In the genomic region with DNA sequence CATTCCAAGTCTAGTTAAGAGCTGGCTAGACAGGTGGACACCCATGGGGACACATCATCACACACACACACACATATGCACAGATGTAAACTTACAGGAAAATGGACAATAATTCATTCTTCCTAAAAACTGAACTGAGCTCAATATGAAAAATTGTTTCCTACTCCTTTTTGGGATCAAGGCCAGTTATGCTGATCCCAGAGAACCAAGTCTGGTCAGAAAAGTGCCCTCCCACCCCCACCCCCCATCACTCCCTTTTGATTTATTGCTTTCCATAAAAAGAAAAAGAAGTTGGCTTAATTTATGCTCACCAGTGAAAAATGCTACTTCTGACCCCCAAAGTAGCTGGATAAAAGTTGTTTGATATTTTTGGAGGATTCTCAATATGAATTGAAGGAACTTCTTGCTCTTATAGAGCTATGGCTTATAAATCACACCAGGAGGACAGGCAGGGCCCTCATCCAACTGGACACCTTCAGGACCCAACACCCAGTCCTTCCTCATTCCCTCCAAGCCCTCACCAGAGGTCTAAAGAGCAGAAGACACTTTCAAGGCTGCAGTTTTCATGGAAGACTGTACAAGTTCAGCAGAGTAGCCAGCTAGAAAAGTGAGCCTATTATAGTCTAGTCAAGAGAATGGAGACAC, we compare ENCODE assay signal across 26 mouse cellular contexts. TPM values are rescaled to one million over a fixed set of nuclear protein-coding genes. Genes with fewer than 3 reads are reported as not detected.
DNase-seq lines count a peak whose midpoint lies in the region; ATAC-seq lines count a peak whose summit lies in the region.
"Had no signal": no experiment of that assay in that cellular context is flagged by ENCODE, and none has a peak within 500 bp of the region (broad histone marks: within the 10 kb centered on the region; RNA-seq: fewer than 3 reads in every experiment).

No protein-coding gene starts in this region.

- no peaks in the 10 kb centered on the region for H3K27me3 ChIP-seq in kidney, embryonic 16.5 days (ENCODE audit: insufficient read depth, low read length)
- no peaks in the 10 kb centered on the region for H3K27me3 ChIP-seq in hindbrain, embryonic 16.5 days (replicated peaks; ENCODE audit: control insufficient read depth, insufficient read depth, low read length)
- no peaks in the 10 kb centered on the region for H3K27me3 ChIP-seq in limb, embryonic 10.5 days (ENCODE audit: low read depth, poor library complexity, severe bottlenecking)
- H3K27me3 ChIP-seq: CH12.LX; embryonic facial prominence, embryonic 15.5 days; forebrain, embryonic 12.5 days; heart, embryonic 15.5 days; intestine, embryonic 15.5 days; limb, embryonic 12.5 days; liver, embryonic 15.5 days; neural tube, embryonic 15.5 days had no signal

- H3K36me3 ChIP-seq in kidney, embryonic 16.5 days (ENCODE audit: insufficient read depth, low read length): no peaks in the 10 kb centered on the region
- no peaks in the 10 kb centered on the region for H3K36me3 ChIP-seq in hindbrain, embryonic 16.5 days (ENCODE audit: control insufficient read depth, insufficient read depth, low read length)
- no peaks in the 10 kb centered on the region for H3K36me3 ChIP-seq in limb, embryonic 10.5 days
- H3K36me3 ChIP-seq: embryonic facial prominence, embryonic 10.5 days; embryonic facial prominence, embryonic 15.5 days; forebrain, embryonic 12.5 days; heart, embryonic 10.5 days; heart, embryonic 15.5 days; intestine, embryonic 15.5 days; limb, embryonic 12.5 days; liver, embryonic 15.5 days; midbrain, embryonic 12.5 days; neural tube, embryonic 15.5 days had no signal

- peak; percentile 29; the same call in 1 of the 2 replicates for ATAC-seq in kidney, embryonic 16.5 days (ENCODE audit: low FRiP score, low TSS enrichment)
- ATAC-seq in hindbrain, embryonic 16.5 days: no peak
- ATAC-seq: intestine, embryonic 15.5 days had no signal

- no peak overlapping the region for H3K4me2 ChIP-seq in kidney, embryonic 16.5 days (replicated peaks; ENCODE audit: low read depth, low read length)
- no peak overlapping the region for H3K4me2 ChIP-seq in hindbrain, embryonic 16.5 days (ENCODE audit: low read length)
- H3K4me2 ChIP-seq: embryonic facial prominence, embryonic 15.5 days; forebrain, embryonic 12.5 days; heart, embryonic 15.5 days; intestine, embryonic 15.5 days; limb, embryonic 12.5 days; liver, embryonic 15.5 days; lung, embryonic 14.5 days; midbrain, embryonic 12.5 days; neural tube, embryonic 15.5 days had no signal

- H3K4me1 ChIP-seq in kidney, embryonic 16.5 days (ENCODE audit: insufficient read depth, low read length): peaks cover 29% of the 10 kb centered on the region
- no peaks in the 10 kb centered on the region; the same call in 1 of the 2 replicates for H3K4me1 ChIP-seq in hindbrain, embryonic 16.5 days (ENCODE audit: control insufficient read depth, insufficient read depth, low read depth, low read length)
- peaks cover 5% of the 10 kb centered on the region; the same call in 1 of the 2 replicates for H3K4me1 ChIP-seq in limb, embryonic 10.5 days
- H3K4me1 ChIP-seq: forebrain, embryonic 12.5 days; liver, embryonic 15.5 days; midbrain, embryonic 12.5 days had no signal

- no peak overlapping the region for H3K4me3 ChIP-seq in kidney, embryonic 16.5 days (ENCODE audit: low read length)
- no peak overlapping the region for H3K4me3 ChIP-seq in hindbrain, embryonic 16.5 days (ENCODE audit: low read length)
- no peak overlapping the region for H3K4me3 ChIP-seq in limb, embryonic 10.5 days
- H3K4me3 ChIP-seq: embryonic facial prominence, embryonic 10.5 days; embryonic facial prominence, embryonic 15.5 days; forebrain, embryonic 12.5 days; heart, embryonic 10.5 days; heart, embryonic 15.5 days; intestine, embryonic 15.5 days; limb, embryonic 12.5 days; liver, embryonic 15.5 days; midbrain, embryonic 12.5 days; neural tube, embryonic 15.5 days had no signal

- no peak overlapping the region for H3K9ac ChIP-seq in kidney, embryonic 16.5 days (replicated peaks; ENCODE audit: low read length)
- H3K9ac ChIP-seq in hindbrain, embryonic 16.5 days (ENCODE audit: low read depth, low read length): no peak overlapping the region
- H3K9ac ChIP-seq: embryonic facial prominence, embryonic 15.5 days; forebrain, embryonic 12.5 days; heart, embryonic 15.5 days; intestine, embryonic 15.5 days; limb, embryonic 12.5 days; liver, embryonic 15.5 days; lung, embryonic 14.5 days; midbrain, embryonic 12.5 days; neural tube, embryonic 15.5 days had no signal

- no peak for DNase-seq in kidney, adult 9 months
- DNase-seq in 3T3-L1 (ENCODE audit: low read depth, low spot score) (peak; percentile 58), NIH3T3 (ENCODE audit: low read depth) (peak; percentile 89)
- peak; percentile 61 for DNase-seq in kidney, postnatal 14 days
- no peak for DNase-seq in natural killer cell, adult 2 months (ENCODE audit: low spot score in 2 of 2)
- no peak for DNase-seq in limb, embryonic 10.5 days (ENCODE audit: low spot score)
- DNase-seq: adrenal gland, postnatal 25 days; cerebellum, adult 18-20 months; cerebellum, postnatal 10 days; gastrocnemius, postnatal 14 days; lung, embryonic 14.5 days; thymus, postnatal 14 days had no signal

- peak overlapping the region; percentile 62; the same call in 1 of the 2 replicates for H3K27ac ChIP-seq in kidney, embryonic 16.5 days (ENCODE audit: low read length)
- H3K27ac ChIP-seq in hindbrain, embryonic 16.5 days (ENCODE audit: low read depth, low read length): no peak overlapping the region
- H3K27ac ChIP-seq in limb, embryonic 10.5 days: no peak overlapping the region
- H3K27ac ChIP-seq: embryonic facial prominence, embryonic 10.5 days; embryonic facial prominence, embryonic 15.5 days; forebrain, embryonic 12.5 days; heart, embryonic 10.5 days; heart, embryonic 15.5 days; hindbrain, postnatal 0 days; intestine, embryonic 15.5 days; limb, embryonic 12.5 days; liver, embryonic 15.5 days; midbrain, embryonic 12.5 days; neural tube, embryonic 15.5 days had no signal

- H3K9me3 ChIP-seq in kidney, embryonic 16.5 days (ENCODE audit: low read length): no peaks in the 10 kb centered on the region
- no peaks in the 10 kb centered on the region for H3K9me3 ChIP-seq in hindbrain, embryonic 16.5 days (ENCODE audit: control insufficient read depth, low read length)
- H3K9me3 ChIP-seq in limb, embryonic 10.5 days (replicated peaks): no peaks in the 10 kb centered on the region
- H3K9me3 ChIP-seq: embryonic facial prominence, embryonic 10.5 days; embryonic facial prominence, embryonic 15.5 days; forebrain, embryonic 12.5 days; heart, embryonic 10.5 days; heart, embryonic 15.5 days; intestine, embryonic 15.5 days; limb, embryonic 12.5 days; liver, embryonic 15.5 days; midbrain, embryonic 12.5 days; neural tube, embryonic 15.5 days had no signal

RNA-seq across cellular contexts. Expression of a gene that starts 31.5 kb away (rescaled TPM):
- polyA plus RNA-seq in kidney, embryonic 16.5 days (2015; fragmentation: Nextera tagmentation; extraction: Ambion mirVana): 39.8 and 40.1 TPM in 2 replicates
- polyA plus RNA-seq in hindbrain, embryonic 16.5 days (2015; fragmentation: Nextera tagmentation; extraction: Ambion mirVana): 81.3 and 86.9 TPM in 2 replicates
- 14.7 and 16.7 TPM in 2 replicates for polyA plus RNA-seq in limb, embryonic 10.5 days (2016; fragmentation: Nextera tagmentation; extraction: Ambion mirVana)

Comparison
In these comparisons a context has a peak if more than half of its experiments do, and no peak if none do; other contexts are left out.
1. DNase-seq: peak in 3T3-L1 (single experiment), NIH3T3 (single experiment) and kidney, postnatal 14 days (single experiment); none in kidney, adult 9 months (single experiment), natural killer cell, adult 2 months (0 of 2) and limb, embryonic 10.5 days (single experiment).